Mouse (Mus musculus): ENCODE data around the gene Selenon. TPM values are rescaled to one million over a fixed set of nuclear protein-coding genes. Genes with fewer than 3 reads are reported as not detected.

Gene Selenon
- polyA plus RNA-seq, 1 experiment from 2014 or later, result 53.0 TPM

GRCm38 (mm10) chr4:134534932-134535786 lies 16.8 kb downstream of the Selenon start, which contains the start of gene Mtfr1l:
Gene Mtfr1l (minus strand): TSS chr4:134535387.
- Histone ChIP-seq H3K36me3 (peaks cover 31% of the 10 kb centered on the region), H3K9ac (peak within 1 kb of the TSS; percentile 84), H3K4me1 (peaks cover 20% of the 10 kb centered on the region), H3K9me3 (no peaks in the 10 kb centered on the region), H3K4me3 (peak within 1 kb of the TSS; percentile 90), H3K27me3 (replicated peaks) (no peaks in the 10 kb centered on the region), H3K27ac (peak within 1 kb of the TSS; percentile 65), H3K4me2 (replicated peaks) (peak within 1 kb of the TSS; percentile 94)
- under 1% methylated on average over 71 of the region's 71 CpGs for WGBS
- ATAC-seq (ENCODE audit: low FRiP score, low read depth), result peak; percentile 97

- no peaks in the 10 kb centered on the region for H3K9me3 ChIP-seq
- H3K9ac ChIP-seq, result peak overlapping the region; percentile 84
- H3K4me1 ChIP-seq, result peaks cover 20% of the 10 kb centered on the region
- peak overlapping the region; percentile 65 for H3K27ac ChIP-seq
- peaks cover 33% of the 10 kb centered on the region for H3K36me3 ChIP-seq
- peak overlapping the region; percentile 94 for H3K4me2 ChIP-seq (replicated peaks)
- peak overlapping the region; percentile 90 for H3K4me3 ChIP-seq
- no peaks in the 10 kb centered on the region for H3K27me3 ChIP-seq (replicated peaks)
- ATAC-seq (ENCODE audit: low FRiP score, low read depth), result peak; percentile 54; the same call in 1 of the 2 replicates
- under 1% methylated on average over 57 of the region's 57 CpGs for WGBS
These were observed 17.7 kb downstream of the Selenon start for GRCm38 (mm10) chr4:134534124-134534886.

GRCm38 (mm10) chr4:134533421-134533820 lies 18.5 kb downstream of the Selenon start:
- no peak overlapping the region for H3K9ac ChIP-seq
- no peak overlapping the region for H3K4me3 ChIP-seq
- H3K27ac ChIP-seq, result no peak overlapping the region
- peaks cover 20% of the 10 kb centered on the region for H3K4me1 ChIP-seq
- H3K9me3 ChIP-seq, result no peaks in the 10 kb centered on the region
- WGBS, result 85% methylated on average over 4 of the region's 4 CpGs
- ATAC-seq (ENCODE audit: low FRiP score, low read depth), result no peak
- peak overlapping the region; percentile 94 for H3K4me2 ChIP-seq (replicated peaks)
- no peaks in the 10 kb centered on the region for H3K27me3 ChIP-seq (replicated peaks)
- peaks cover 33% of the 10 kb centered on the region for H3K36me3 ChIP-seq

- ATAC-seq (ENCODE audit: low FRiP score, low read depth), result no peak
- no peaks in the 10 kb centered on the region for H3K27me3 ChIP-seq (replicated peaks)
- H3K9ac ChIP-seq, result no peak overlapping the region
- no peak overlapping the region for H3K4me2 ChIP-seq (replicated peaks)
- no peaks in the 10 kb centered on the region for H3K9me3 ChIP-seq
- 86% methylated on average over 4 of the region's 4 CpGs for WGBS
- H3K36me3 ChIP-seq, result peaks cover 34% of the 10 kb centered on the region
- no peak overlapping the region for H3K27ac ChIP-seq
- H3K4me1 ChIP-seq, result peaks cover 20% of the 10 kb centered on the region
- H3K4me3 ChIP-seq, result no peak overlapping the region
These were observed 19.0 kb downstream of the Selenon start for GRCm38 (mm10) chr4:134532928-134533327.

GRCm38 (mm10) chr4:134526220-134526619 lies 25.7 kb downstream of the Selenon start:
- WGBS, result 89% methylated on average over 5 of the region's 5 CpGs
- no peak overlapping the region for H3K4me2 ChIP-seq (replicated peaks)
- H3K4me1 ChIP-seq, result no peaks in the 10 kb centered on the region
- no peaks in the 10 kb centered on the region for H3K9me3 ChIP-seq
- H3K27me3 ChIP-seq (replicated peaks), result no peaks in the 10 kb centered on the region
- H3K9ac ChIP-seq, result no peak overlapping the region
- ATAC-seq (ENCODE audit: low FRiP score, low read depth), result no peak
- H3K36me3 ChIP-seq, result peaks cover 68% of the 10 kb centered on the region
- no peak overlapping the region for H3K4me3 ChIP-seq
- H3K27ac ChIP-seq, result no peak overlapping the region

GRCm38 (mm10) chr4:134525806-134526205 lies 26.2 kb downstream of the Selenon start:
- Histone ChIP-seq H3K4me3 (no peak overlapping the region), H3K9ac (no peak overlapping the region), H3K9me3 (no peaks in the 10 kb centered on the region), H3K4me2 (replicated peaks) (no peak overlapping the region), H3K27ac (no peak overlapping the region), H3K4me1 (no peaks in the 10 kb centered on the region), H3K27me3 (replicated peaks) (no peaks in the 10 kb centered on the region), H3K36me3 (peaks cover 68% of the 10 kb centered on the region)
- WGBS, result 69% methylated on average over 5 of the region's 5 CpGs
- no peak for ATAC-seq (ENCODE audit: low FRiP score, low read depth)

- no peak for ATAC-seq (ENCODE audit: low FRiP score, low read depth)
- 88% methylated on average over 4 of the region's 4 CpGs for WGBS
- Histone ChIP-seq H3K4me2 (replicated peaks) (no peak overlapping the region), H3K27ac (no peak overlapping the region), H3K9ac (no peak overlapping the region), H3K36me3 (peaks cover 49% of the 10 kb centered on the region), H3K27me3 (replicated peaks) (no peaks in the 10 kb centered on the region), H3K4me3 (no peak overlapping the region), H3K9me3 (no peaks in the 10 kb centered on the region), H3K4me1 (no peaks in the 10 kb centered on the region)
These were observed 28.5 kb downstream of the Selenon start for GRCm38 (mm10) chr4:134523447-134523846.

- H3K4me3 ChIP-seq, result no peak overlapping the region
- no peaks in the 10 kb centered on the region for H3K4me1 ChIP-seq
- H3K27me3 ChIP-seq (replicated peaks), result no peaks in the 10 kb centered on the region
- H3K9ac ChIP-seq, result no peak overlapping the region
- no peaks in the 10 kb centered on the region for H3K9me3 ChIP-seq
- no peak overlapping the region for H3K27ac ChIP-seq
- no peak for ATAC-seq (ENCODE audit: low FRiP score, low read depth)
- no peak overlapping the region for H3K4me2 ChIP-seq (replicated peaks)
- peaks cover 20% of the 10 kb centered on the region for H3K36me3 ChIP-seq
These were observed 32.7 kb downstream of the Selenon start for GRCm38 (mm10) chr4:134519281-134519680.

GRCm38 (mm10) chr4:134518541-134518940 lies 33.4 kb downstream of the Selenon start:
- Histone ChIP-seq H3K27me3 (replicated peaks) (no peaks in the 10 kb centered on the region), H3K9ac (no peak overlapping the region), H3K27ac (no peak overlapping the region), H3K4me2 (replicated peaks) (no peak overlapping the region), H3K36me3 (peaks cover 14% of the 10 kb centered on the region), H3K9me3 (no peaks in the 10 kb centered on the region), H3K4me1 (no peaks in the 10 kb centered on the region), H3K4me3 (no peak overlapping the region)
- 94% methylated on average over 4 of the region's 4 CpGs for WGBS
- no peak for ATAC-seq (ENCODE audit: low FRiP score, low read depth)

- Histone ChIP-seq H3K9me3 (no peaks in the 10 kb centered on the region), H3K4me2 (replicated peaks) (no peak overlapping the region), H3K4me1 (peaks cover 2% of the 10 kb centered on the region; the same call in 1 of the 2 replicates), H3K4me3 (no peak overlapping the region), H3K27ac (no peak overlapping the region), H3K36me3 (peaks cover 10% of the 10 kb centered on the region), H3K9ac (no peak overlapping the region), H3K27me3 (replicated peaks) (no peaks in the 10 kb centered on the region)
- WGBS, result 90% methylated on average over 10 of the region's 10 CpGs
- no peak for ATAC-seq (ENCODE audit: low FRiP score, low read depth)
These were observed 34.2 kb downstream of the Selenon start for GRCm38 (mm10) chr4:134517719-134518118.

GRCm38 (mm10) chr4:134516981-134517380 lies 35.0 kb downstream of the Selenon start:
- Histone ChIP-seq H3K4me2 (replicated peaks) (no peak overlapping the region), H3K9me3 (no peaks in the 10 kb centered on the region), H3K4me3 (no peak overlapping the region), H3K4me1 (peaks cover 6% of the 10 kb centered on the region; the same call in 1 of the 2 replicates), H3K36me3 (peaks cover 10% of the 10 kb centered on the region), H3K9ac (no peak overlapping the region), H3K27me3 (replicated peaks) (no peaks in the 10 kb centered on the region), H3K27ac (no peak overlapping the region)
- 91% methylated on average over 8 of the region's 8 CpGs for WGBS
- ATAC-seq (ENCODE audit: low FRiP score, low read depth), result no peak

- no peaks in the 10 kb centered on the region for H3K27me3 ChIP-seq (replicated peaks)
- H3K4me3 ChIP-seq, result no peak overlapping the region
- H3K9me3 ChIP-seq, result no peaks in the 10 kb centered on the region
- H3K9ac ChIP-seq, result no peak overlapping the region
- H3K4me2 ChIP-seq (replicated peaks), result no peak overlapping the region
- H3K36me3 ChIP-seq, result peaks cover 3% of the 10 kb centered on the region; the same call in 1 of the 2 replicates
- H3K27ac ChIP-seq, result no peak overlapping the region
- H3K4me1 ChIP-seq, result peaks cover 11% of the 10 kb centered on the region; the same call in 1 of the 2 replicates
- WGBS, result 88% methylated on average over 7 of the region's 7 CpGs
- no peak for ATAC-seq (ENCODE audit: low FRiP score, low read depth)
These were observed 36.4 kb downstream of the Selenon start for GRCm38 (mm10) chr4:134515614-134516013.

Data from neural tube, embryonic 12.5 days (tissue).